Mouse (Mus musculus): ENCODE measurements around the gene Rbl1.
"Not testable (repeated sequence)": the region's sequence is repeated elsewhere in the genome, so short reads cannot be mapped to it uniquely, and the experiment has no call there.

DNA sequence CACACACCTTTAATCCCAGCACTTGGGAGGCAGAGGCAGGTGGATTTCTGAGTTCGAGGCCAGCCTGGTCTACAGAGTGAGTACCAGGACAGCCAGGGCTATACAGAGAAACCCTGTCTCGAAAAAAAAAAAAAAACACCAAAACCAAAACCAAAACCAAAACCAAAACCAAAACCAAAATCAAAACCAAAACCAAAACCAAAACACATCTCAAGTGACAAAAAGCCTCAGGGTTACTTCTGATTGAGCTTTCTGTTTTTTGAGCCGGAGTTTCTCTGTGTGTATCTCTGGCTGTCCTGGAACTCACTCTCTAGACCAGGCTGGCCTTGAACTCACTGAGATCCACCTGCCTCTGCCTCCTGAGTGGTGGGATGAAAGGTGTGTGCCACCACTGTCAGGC, 17.6 kb upstream of the Rbl1 start:
- not testable (repeated sequence) for TF ChIP-seq CTCF (IDR thresholded peaks at IDR 0.05; ENCODE audit: insufficient read depth, low read length); POLR2A (IDR thresholded peaks at IDR 0.05; ENCODE audit: borderline replicate concordance, extremely low read depth, low read depth, low read length)

Data from lung, adult 2 months (tissue).